In genomic region chr17:84256278-84256819, GRCm38 (mm10) we compare ENCODE assay signal across 12 mouse cellular contexts.
DNase-seq lines count a peak whose midpoint lies in the region; ATAC-seq and TF ChIP-seq lines count a peak whose summit lies in the region.
"Had no signal": no experiment of that assay in that cellular context is flagged by ENCODE, and none has a peak within 500 bp of the region (broad histone marks: within the 10 kb centered on the region; RNA-seq: fewer than 3 reads in every experiment).

No protein-coding gene starts in this region.

- H3K4me1 ChIP-seq in hindbrain, embryonic 16.5 days (ENCODE audit: control insufficient read depth, insufficient read depth, low read depth, low read length) = peaks cover 4% of the 10 kb centered on the region
- H3K4me1 ChIP-seq in hindbrain, embryonic 12.5 days = peaks cover 21% of the 10 kb centered on the region
- peaks cover 5% of the 10 kb centered on the region for H3K4me1 ChIP-seq in stomach, embryonic 14.5 days (ENCODE audit: control insufficient read depth, insufficient read depth, low read length)
- peaks cover 7% of the 10 kb centered on the region; the same call in 1 of the 2 replicates for H3K4me1 ChIP-seq in stomach, postnatal 0 days (replicated peaks; ENCODE audit: control insufficient read depth, insufficient read depth)
- H3K4me1 ChIP-seq in limb, embryonic 11.5 days (ENCODE audit: control insufficient read depth, insufficient read depth, low read length) = peaks cover 24% of the 10 kb centered on the region

- no peak overlapping the region for H3K4me2 ChIP-seq in hindbrain, embryonic 16.5 days (ENCODE audit: low read length)
- H3K4me2 ChIP-seq in hindbrain, embryonic 12.5 days (replicated peaks) = no peak overlapping the region
- no peak overlapping the region for H3K4me2 ChIP-seq in stomach, embryonic 14.5 days (replicated peaks; ENCODE audit: low read depth, low read length)
- no peak overlapping the region for H3K4me2 ChIP-seq in stomach, postnatal 0 days (replicated peaks; ENCODE audit: low read depth)
- H3K4me2 ChIP-seq in limb, embryonic 11.5 days (ENCODE audit: low read depth, severe bottlenecking) = no peak overlapping the region
- H3K4me2 ChIP-seq: midbrain, embryonic 15.5 days had no signal

- no peak for TF ChIP-seq EP300 in stomach, postnatal 0 days (optimal IDR thresholded peaks at IDR 0.05)

- 59% methylated on average over 9 of the region's 9 CpGs for WGBS in hindbrain, embryonic 16.5 days
- WGBS in hindbrain, embryonic 12.5 days = 56% methylated on average over 9 of the region's 9 CpGs
- whole genome bisulfite sequencing in stomach, embryonic 14.5 days = 26% methylated on average over 9 of the region's 9 CpGs
- WGBS in stomach, postnatal 0 days = 41% methylated on average over 9 of the region's 9 CpGs
- WGBS in limb, embryonic 11.5 days = 50% methylated on average over 9 of the region's 9 CpGs

- no peaks in the 10 kb centered on the region for H3K27me3 ChIP-seq in hindbrain, embryonic 16.5 days (replicated peaks; ENCODE audit: control insufficient read depth, insufficient read depth, low read length)
- H3K27me3 ChIP-seq in hindbrain, embryonic 12.5 days = no peaks in the 10 kb centered on the region
- no peaks in the 10 kb centered on the region for H3K27me3 ChIP-seq in stomach, embryonic 14.5 days (ENCODE audit: control insufficient read depth, insufficient read depth, low read length)
- no peaks in the 10 kb centered on the region for H3K27me3 ChIP-seq in stomach, postnatal 0 days (ENCODE audit: control insufficient read depth, insufficient read depth, low read length)
- no peaks in the 10 kb centered on the region for H3K27me3 ChIP-seq in limb, embryonic 11.5 days (ENCODE audit: control insufficient read depth, insufficient read depth, low read length)
- H3K27me3 ChIP-seq: CH12.LX; midbrain, embryonic 15.5 days had no signal

- no peak for ATAC-seq in hindbrain, embryonic 16.5 days
- ATAC-seq in hindbrain, embryonic 12.5 days (ENCODE audit: low FRiP score) = no peak
- no peak for ATAC-seq in stomach, embryonic 14.5 days (ENCODE audit: insufficient number of reproducible peaks, insufficient read depth, low FRiP score, low read depth)
- no peak for ATAC-seq in stomach, postnatal 0 days (ENCODE audit: low FRiP score, low TSS enrichment)
- ATAC-seq in limb, embryonic 11.5 days (ENCODE audit: insufficient number of reproducible peaks, low FRiP score, low TSS enrichment, low read depth) = no peak
- ATAC-seq: midbrain, embryonic 15.5 days had no signal

- 0 out of 2 replicates have a peak, but pooled peaks cover 3% of the 10 kb centered on the region for H3K36me3 ChIP-seq in hindbrain, embryonic 16.5 days (ENCODE audit: control insufficient read depth, insufficient read depth, low read length)
- H3K36me3 ChIP-seq in hindbrain, embryonic 12.5 days = no peaks in the 10 kb centered on the region
- peaks cover 9% of the 10 kb centered on the region; the same call in 1 of the 2 replicates for H3K36me3 ChIP-seq in stomach, embryonic 14.5 days (ENCODE audit: control insufficient read depth, insufficient read depth, low read length)
- H3K36me3 ChIP-seq in stomach, postnatal 0 days (ENCODE audit: control insufficient read depth, insufficient read depth, low read length) = no peaks in the 10 kb centered on the region; the same call in 1 of the 2 replicates
- H3K36me3 ChIP-seq in limb, embryonic 11.5 days (ENCODE audit: control insufficient read depth, insufficient read depth, low read length) = peaks cover 4% of the 10 kb centered on the region; the same call in 1 of the 2 replicates
- H3K36me3 ChIP-seq: midbrain, embryonic 15.5 days had no signal

- H3K9me3 ChIP-seq in hindbrain, embryonic 16.5 days (ENCODE audit: control insufficient read depth, low read length) = no peaks in the 10 kb centered on the region
- H3K9me3 ChIP-seq in hindbrain, embryonic 12.5 days (replicated peaks) = no peaks in the 10 kb centered on the region
- H3K9me3 ChIP-seq in stomach, embryonic 14.5 days (ENCODE audit: control insufficient read depth, low read depth, low read length) = no peaks in the 10 kb centered on the region
- no peaks in the 10 kb centered on the region for H3K9me3 ChIP-seq in stomach, postnatal 0 days (ENCODE audit: control insufficient read depth, low read length)
- no peaks in the 10 kb centered on the region for H3K9me3 ChIP-seq in limb, embryonic 11.5 days (ENCODE audit: control insufficient read depth, low read length)
- H3K9me3 ChIP-seq: midbrain, embryonic 15.5 days had no signal

- H3K4me3 ChIP-seq in hindbrain, embryonic 16.5 days (ENCODE audit: low read length) = no peak overlapping the region
- H3K4me3 ChIP-seq in hindbrain, embryonic 12.5 days = no peak overlapping the region
- H3K4me3 ChIP-seq in stomach, embryonic 14.5 days (ENCODE audit: low read depth, low read length) = no peak overlapping the region
- no peak overlapping the region for H3K4me3 ChIP-seq in stomach, postnatal 0 days (ENCODE audit: low read depth, low read length)
- H3K4me3 ChIP-seq in limb, embryonic 11.5 days (ENCODE audit: low read depth, low read length) = no peak overlapping the region
- H3K4me3 ChIP-seq: erythroblast, embryonic 14.5 days; midbrain, embryonic 15.5 days had no signal

- DNase-seq in stomach, postnatal 0 days (ENCODE audit: low spot score) = no peak
- DNase-seq in limb, embryonic 11.5 days (ENCODE audit: low spot score) = no peak
- no peak for DNase-seq in urinary bladder, postnatal 4 days (ENCODE audit: low spot score in 2 of 2)
- no peak for DNase-seq in lung, postnatal 36 days
- DNase-seq: cerebellum, adult 9-10 months; heart, postnatal 36 days had no signal

- no peak for TF ChIP-seq CTCF in stomach, postnatal 0 days (IDR thresholded peaks at IDR 0.05; ENCODE audit: low read depth)

- H3K27ac ChIP-seq in hindbrain, embryonic 16.5 days (ENCODE audit: low read depth, low read length) = peak overlapping the region; percentile 12; the same call in 1 of the 2 replicates
- no peak overlapping the region for H3K27ac ChIP-seq in hindbrain, embryonic 12.5 days
- peak overlapping the region; percentile 35; the same call in 1 of the 2 replicates for H3K27ac ChIP-seq in stomach, embryonic 14.5 days (ENCODE audit: low read length)
- H3K27ac ChIP-seq in stomach, postnatal 0 days (replicated peaks) = no peak overlapping the region
- H3K27ac ChIP-seq in limb, embryonic 11.5 days (replicated peaks; ENCODE audit: low read depth, low read length) = peak overlapping the region; percentile 76; the same call in 1 of the 2 replicates
- H3K27ac ChIP-seq: midbrain, embryonic 15.5 days had no signal

- H3K9ac ChIP-seq in hindbrain, embryonic 16.5 days (ENCODE audit: low read depth, low read length) = no peak overlapping the region
- no peak overlapping the region for H3K9ac ChIP-seq in hindbrain, embryonic 12.5 days
- H3K9ac ChIP-seq in stomach, embryonic 14.5 days (replicated peaks; ENCODE audit: low read depth, low read length) = no peak overlapping the region
- H3K9ac ChIP-seq in stomach, postnatal 0 days (ENCODE audit: low read length) = no peak overlapping the region
- no peak overlapping the region for H3K9ac ChIP-seq in limb, embryonic 11.5 days (ENCODE audit: low read length)
- H3K9ac ChIP-seq: midbrain, embryonic 15.5 days had no signal

Comparison
In these comparisons a context has a peak if more than half of its experiments do, and no peak if none do; other contexts are left out.
1. H3K27ac ChIP-seq: peak in hindbrain, embryonic 16.5 days (single experiment), stomach, embryonic 14.5 days (single experiment) and limb, embryonic 11.5 days (single experiment); none in hindbrain, embryonic 12.5 days (single experiment) and stomach, postnatal 0 days (single experiment).